Mouse (Mus musculus): ENCODE results near the gene Ralgps1. TPM values are rescaled to one million over a fixed set of nuclear protein-coding genes. Genes with fewer than 3 reads are reported as not detected.

Ralgps1 gene
- 4.5 and 9.5 TPM in 2 replicates for polyA plus RNA-seq (2012; rRNA removed)

DNA sequence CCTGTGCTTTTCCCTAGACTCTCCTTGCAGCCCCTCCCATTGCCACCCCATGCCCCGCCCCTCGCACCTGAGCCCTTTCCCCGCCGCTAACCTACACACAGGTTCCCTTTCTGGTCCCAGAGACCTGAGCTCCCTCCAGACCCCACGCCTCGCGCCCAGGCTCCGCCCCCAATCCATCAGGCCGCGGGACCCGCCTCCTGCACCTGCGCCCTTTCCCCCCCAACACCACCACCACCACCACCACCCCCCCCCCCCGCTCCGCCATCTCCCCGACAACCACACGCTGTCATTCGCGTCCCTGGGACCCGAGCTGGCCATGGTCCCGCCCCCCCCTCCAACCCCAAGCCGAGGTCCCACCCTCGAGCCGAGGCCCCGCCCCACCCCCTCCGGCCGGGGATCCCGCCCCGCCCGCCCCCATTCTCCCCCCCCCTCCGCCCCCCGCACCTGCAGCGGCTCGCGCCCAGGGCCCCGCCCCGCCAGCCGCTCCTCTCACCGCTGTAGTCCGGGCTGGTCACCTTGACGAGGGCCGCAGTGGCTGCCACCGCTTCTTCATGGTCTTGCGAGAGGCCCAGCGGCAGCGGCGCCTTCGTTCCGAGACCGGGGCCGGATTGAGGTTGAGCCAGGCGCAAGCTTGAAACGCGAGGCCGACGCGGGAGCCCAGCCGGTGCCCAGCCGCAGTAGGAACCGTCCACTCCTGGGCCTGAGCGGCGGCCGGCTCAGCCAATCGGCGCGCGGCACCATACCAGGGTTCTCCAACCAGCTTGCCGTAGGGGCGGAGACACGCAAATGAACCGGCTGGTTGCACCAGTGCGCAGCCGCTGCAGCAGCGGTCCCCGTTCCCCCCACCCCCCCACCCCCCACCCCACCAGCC lies at the start of gene Ralgps1:
Gene Ralgps1 (minus strand): TSS at position 710 of the 871 bp plus-strand sequence.
- Histone ChIP-seq H3K4me3 (ENCODE audit: low read depth, low read length) (peak within 1 kb of the TSS; percentile 75), H3K27ac (ENCODE audit: insufficient read depth, low read depth, low read length) (peak within 1 kb of the TSS; percentile 86), H3K36me3 (ENCODE audit: control insufficient read depth, insufficient read depth, low read length) (no peaks in the 10 kb centered on the region; the same call in none of the 2 replicates), H3K4me1 (ENCODE audit: control insufficient read depth, insufficient read depth, insufficient read length, low read length) (peaks cover 17% of the 10 kb centered on the region), H3K27me3 (ENCODE audit: control insufficient read depth, insufficient read depth, low read length) (no peaks in the 10 kb centered on the region)
- no peak for TF ChIP-seq CTCF (IDR thresholded peaks at IDR 0.05; ENCODE audit: extremely low read depth, insufficient read length, insufficient replicate concordance, low read depth, low read length)
- peak; percentile 6; the same call in 1 of the 2 replicates for TF ChIP-seq POLR2A (IDR thresholded peaks at IDR 0.05; ENCODE audit: low read depth, low read length)
- WGBS: under 1% methylated on average over 69 of the region's 74 CpGs

DNA sequence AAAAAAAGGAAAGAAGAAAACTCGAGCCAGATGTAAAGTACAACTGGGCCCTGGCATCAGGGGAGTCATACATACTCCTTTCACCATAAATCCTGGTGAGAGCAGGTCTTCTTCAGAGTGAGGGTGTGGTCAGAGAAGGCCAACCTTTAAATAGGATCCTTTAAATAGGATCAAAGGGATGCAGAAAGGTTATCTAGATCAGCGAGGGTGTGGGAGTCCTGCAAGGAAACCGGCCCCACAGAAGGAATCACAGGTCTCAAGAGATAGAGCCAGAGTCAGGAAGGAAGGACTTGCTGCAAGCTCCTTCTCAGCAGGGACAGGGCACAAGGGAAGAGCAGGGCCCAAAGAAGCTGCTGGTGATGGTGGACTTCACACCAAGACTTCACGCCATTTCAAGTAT lies 46.2 kb upstream of the Ralgps1 start:
- Histone ChIP-seq H3K27me3 (ENCODE audit: control insufficient read depth, insufficient read depth, low read length) (no peaks in the 10 kb centered on the region), H3K27ac (ENCODE audit: insufficient read depth, low read depth, low read length) (no peak overlapping the region), H3K4me3 (ENCODE audit: low read depth, low read length) (no peak overlapping the region), H3K36me3 (ENCODE audit: control insufficient read depth, insufficient read depth, low read length) (peaks cover 3% of the 10 kb centered on the region; the same call in 1 of the 2 replicates), H3K4me1 (ENCODE audit: control insufficient read depth, insufficient read depth, insufficient read length, low read length) (no peaks in the 10 kb centered on the region)
- 54% methylated on average over 4 of the region's 4 CpGs for WGBS
- TF ChIP-seq CTCF (IDR thresholded peaks at IDR 0.05; ENCODE audit: extremely low read depth, insufficient read length, insufficient replicate concordance, low read depth, low read length) (no peak), POLR2A (IDR thresholded peaks at IDR 0.05; ENCODE audit: low read depth, low read length) (no peak)

GRCm38 (mm10) chr2:33414019-33414418 lies 42.7 kb upstream of the Ralgps1 start:
- TF ChIP-seq CTCF (IDR thresholded peaks at IDR 0.05; ENCODE audit: extremely low read depth, insufficient read length, insufficient replicate concordance, low read depth, low read length): no peak
- no peak for TF ChIP-seq POLR2A (IDR thresholded peaks at IDR 0.05; ENCODE audit: low read depth, low read length)
- no peaks in the 10 kb centered on the region for H3K4me1 ChIP-seq (ENCODE audit: control insufficient read depth, insufficient read depth, insufficient read length, low read length)
- peaks cover 19% of the 10 kb centered on the region for H3K36me3 ChIP-seq (ENCODE audit: control insufficient read depth, insufficient read depth, low read length)
- no peaks in the 10 kb centered on the region for H3K27me3 ChIP-seq (ENCODE audit: control insufficient read depth, insufficient read depth, low read length)
- no peak overlapping the region for H3K4me3 ChIP-seq (ENCODE audit: low read depth, low read length)
- no peak overlapping the region for H3K27ac ChIP-seq (ENCODE audit: insufficient read depth, low read depth, low read length)
- WGBS: 80% methylated on average over 13 of the region's 13 CpGs

DNA sequence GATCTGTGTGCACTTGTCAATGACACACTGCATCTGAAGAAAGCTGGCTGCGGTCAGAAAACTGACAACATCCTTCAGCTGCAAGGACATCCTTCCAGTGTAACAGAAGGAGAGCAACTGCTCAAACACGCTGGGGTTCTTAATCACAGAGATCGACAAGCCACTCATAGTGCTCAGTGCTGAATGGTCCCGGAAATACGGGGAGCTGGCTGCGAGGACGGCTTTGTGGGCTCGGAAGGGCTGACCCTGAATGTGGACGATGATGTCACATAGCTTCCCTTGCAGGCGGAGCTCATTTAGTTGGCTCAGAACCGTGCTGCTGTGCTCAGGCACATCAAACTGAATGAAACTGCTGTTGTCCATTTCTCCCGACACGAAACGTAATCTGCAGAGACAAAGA lies 40.8 kb upstream of the Ralgps1 start:
- Histone ChIP-seq H3K27me3 (ENCODE audit: control insufficient read depth, insufficient read depth, low read length) (no peaks in the 10 kb centered on the region), H3K27ac (ENCODE audit: insufficient read depth, low read depth, low read length) (no peak overlapping the region), H3K4me3 (ENCODE audit: low read depth, low read length) (no peak overlapping the region), H3K36me3 (ENCODE audit: control insufficient read depth, insufficient read depth, low read length) (peaks cover 19% of the 10 kb centered on the region), H3K4me1 (ENCODE audit: control insufficient read depth, insufficient read depth, insufficient read length, low read length) (no peaks in the 10 kb centered on the region)
- TF ChIP-seq POLR2A (IDR thresholded peaks at IDR 0.05; ENCODE audit: low read depth, low read length) (no peak), CTCF (IDR thresholded peaks at IDR 0.05; ENCODE audit: extremely low read depth, insufficient read length, insufficient replicate concordance, low read depth, low read length) (no peak)
- WGBS: 88% methylated on average over 14 of the region's 14 CpGs

DNA sequence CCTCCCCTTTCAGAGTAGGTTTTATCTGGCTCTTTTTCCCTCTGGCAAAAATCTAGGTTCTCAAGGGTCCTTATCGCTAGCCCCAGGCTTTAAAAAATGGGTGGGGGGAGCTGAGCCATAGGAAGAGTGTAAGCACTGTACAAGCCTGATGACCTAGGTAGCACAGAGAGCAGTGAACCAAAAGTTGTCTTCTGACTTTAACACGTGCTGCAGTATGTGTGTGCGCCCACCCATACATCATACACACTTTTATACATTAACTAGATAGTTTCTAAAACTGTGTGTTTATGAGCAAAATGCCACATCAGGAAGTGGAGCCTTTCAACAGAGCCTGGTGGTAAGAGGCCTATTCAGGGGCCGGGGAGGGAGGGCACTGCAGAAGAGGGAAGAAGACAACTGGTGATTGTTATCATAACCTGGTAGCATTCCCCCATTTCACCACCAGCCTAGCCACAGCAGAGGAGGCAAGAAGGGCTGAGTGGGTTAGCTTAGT lies 32.3 kb upstream of the Ralgps1 start:
- no peak for TF ChIP-seq CTCF (IDR thresholded peaks at IDR 0.05; ENCODE audit: extremely low read depth, insufficient read length, insufficient replicate concordance, low read depth, low read length)
- TF ChIP-seq POLR2A (IDR thresholded peaks at IDR 0.05; ENCODE audit: low read depth, low read length): no peak
- no peak overlapping the region for H3K27ac ChIP-seq (ENCODE audit: insufficient read depth, low read depth, low read length)
- H3K27me3 ChIP-seq (ENCODE audit: control insufficient read depth, insufficient read depth, low read length): no peaks in the 10 kb centered on the region
- 0 out of 2 replicates have a peak, but pooled peaks cover 1% of the 10 kb centered on the region for H3K36me3 ChIP-seq (ENCODE audit: control insufficient read depth, insufficient read depth, low read length)
- 41% methylated on average over 4 of the region's 4 CpGs for WGBS
- H3K4me3 ChIP-seq (ENCODE audit: low read depth, low read length): no peak overlapping the region
- H3K4me1 ChIP-seq (ENCODE audit: control insufficient read depth, insufficient read depth, insufficient read length, low read length): no peaks in the 10 kb centered on the region

- no peaks in the 10 kb centered on the region for H3K4me1 ChIP-seq (ENCODE audit: control insufficient read depth, insufficient read depth, insufficient read length, low read length)
- TF ChIP-seq POLR2A (IDR thresholded peaks at IDR 0.05; ENCODE audit: low read depth, low read length) (no peak), CTCF (IDR thresholded peaks at IDR 0.05; ENCODE audit: extremely low read depth, insufficient read length, insufficient replicate concordance, low read depth, low read length) (no peak; the same call in 1 of the 2 replicates)
- H3K4me3 ChIP-seq (ENCODE audit: low read depth, low read length): no peak overlapping the region
- H3K36me3 ChIP-seq (ENCODE audit: control insufficient read depth, insufficient read depth, low read length): 0 out of 2 replicates have a peak, but pooled peaks cover 1% of the 10 kb centered on the region
- 79% methylated on average over 5 of the region's 5 CpGs for WGBS
- no peaks in the 10 kb centered on the region for H3K27me3 ChIP-seq (ENCODE audit: control insufficient read depth, insufficient read depth, low read length)
- H3K27ac ChIP-seq (ENCODE audit: insufficient read depth, low read depth, low read length): no peak overlapping the region
These were observed 31.4 kb upstream of the Ralgps1 start for GRCm38 (mm10) chr2:33402638-33403037.

DNA sequence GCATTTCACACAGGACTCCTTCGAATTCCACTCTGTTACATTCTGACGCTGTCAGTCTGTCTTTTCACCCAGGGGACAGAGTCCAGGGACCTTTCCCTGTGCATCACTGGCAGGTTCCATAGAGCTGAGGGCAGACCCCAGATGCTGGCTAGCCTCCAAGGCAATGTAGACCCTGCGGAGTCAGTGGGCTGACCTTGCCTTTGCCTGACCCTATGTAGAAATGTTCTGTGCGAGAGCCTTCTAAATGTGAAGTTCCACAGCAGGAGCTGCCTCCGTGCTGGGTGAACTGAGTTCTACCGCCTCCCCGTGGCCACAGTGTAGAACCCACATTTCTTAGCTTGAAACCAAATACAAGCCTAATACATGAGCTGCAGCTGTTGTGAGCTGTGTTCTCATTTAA lies 30.9 kb upstream of the Ralgps1 start:
- 43% methylated on average over 7 of the region's 7 CpGs for WGBS

More for the DNA sequence above, 30.9 kb upstream of the Ralgps1 start:
- H3K27me3 ChIP-seq (ENCODE audit: control insufficient read depth, insufficient read depth, low read length): no peaks in the 10 kb centered on the region
- TF ChIP-seq CTCF (IDR thresholded peaks at IDR 0.05; ENCODE audit: extremely low read depth, insufficient read length, insufficient replicate concordance, low read depth, low read length) (peak; percentile 64; the same call in 1 of the 2 replicates), POLR2A (IDR thresholded peaks at IDR 0.05; ENCODE audit: low read depth, low read length) (no peak)
- no peak overlapping the region for H3K27ac ChIP-seq (ENCODE audit: insufficient read depth, low read depth, low read length)
- H3K4me3 ChIP-seq (ENCODE audit: low read depth, low read length): no peak overlapping the region
- H3K36me3 ChIP-seq (ENCODE audit: control insufficient read depth, insufficient read depth, low read length): 0 out of 2 replicates have a peak, but pooled peaks cover 1% of the 10 kb centered on the region
- H3K4me1 ChIP-seq (ENCODE audit: control insufficient read depth, insufficient read depth, insufficient read length, low read length): no peaks in the 10 kb centered on the region
